Mouse (Mus musculus) adrenal gland, postnatal 36 days (tissue): ENCODE measurements around the gene Aldh3b2. TPM values are rescaled to one million over a fixed set of nuclear protein-coding genes. Genes with fewer than 3 reads are reported as not detected.

ENCODE experiments used
- DNase-seq, 2 experiments: peaks; one replicate each; pipeline ENCODE4 v3.0.0; 2021; ENCODE audit warnings: mixed read lengths in 1 of 2
- total RNA-seq, 2 experiments: library from RNA; stranded (reverse); gene quantifications; 2 replicates each; pipeline ENCODE4 v1.2.3; 2021

Gene Aldh3b2
- total RNA-seq, 2 experiments from 2014 or later = 4.6 to 13.8 TPM

DNA sequence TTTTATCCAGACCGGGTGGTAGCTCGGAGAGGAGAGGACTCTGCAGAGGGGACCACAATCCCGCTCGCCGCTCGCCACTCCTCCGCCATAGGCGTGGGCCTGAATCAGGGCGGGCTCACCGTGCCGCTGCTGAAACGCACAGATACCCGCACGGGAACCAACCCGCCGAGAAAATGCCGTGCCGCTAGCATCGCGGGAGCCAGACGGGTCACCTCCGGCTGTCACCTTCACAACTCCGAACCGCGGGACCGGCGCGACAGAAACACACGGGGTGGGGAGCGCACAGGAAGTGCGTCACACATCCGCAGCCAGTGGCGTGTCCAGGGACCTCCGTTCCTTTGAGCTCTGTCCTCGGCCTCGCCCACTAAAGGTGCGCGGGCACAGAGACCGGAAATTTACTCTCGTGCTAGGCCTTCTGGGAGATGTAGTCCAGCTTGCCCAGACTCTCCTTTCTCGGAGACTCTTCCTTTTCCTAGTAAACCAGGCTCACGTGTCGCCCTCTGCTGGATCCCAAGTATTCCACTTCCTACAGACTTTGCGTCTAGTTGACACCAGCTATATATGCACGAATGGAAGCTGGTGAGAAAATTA lies 40.4 kb downstream of the Aldh3b2 start, which contains the start of gene Ndufv1:
Ndufv1 (minus strand) TSS at position 375 of the 591 bp plus-strand sequence.
- peak; percentile 96 to 97 for DNase-seq

DNA sequence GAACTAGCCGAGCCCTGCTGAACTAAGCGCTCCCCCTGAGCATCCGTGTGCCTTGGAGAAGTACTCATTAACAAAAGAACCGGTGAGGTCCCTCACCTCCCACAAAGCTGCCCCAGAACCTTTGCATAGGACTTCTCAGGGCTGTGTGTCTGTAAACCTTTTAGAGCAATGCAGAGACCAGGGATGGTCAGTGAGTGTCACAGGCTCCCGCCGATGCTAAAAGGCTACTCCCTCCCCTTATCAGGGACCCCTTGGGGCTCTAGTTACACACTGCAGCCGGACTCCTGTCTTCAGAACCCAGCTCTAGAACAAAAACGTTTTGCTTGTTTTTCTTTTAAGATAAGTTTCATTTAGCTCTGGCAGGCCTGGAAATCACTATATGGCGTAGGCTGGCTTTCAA lies 40.9 kb downstream of the Aldh3b2 start:
- no peak for DNase-seq

DNA sequence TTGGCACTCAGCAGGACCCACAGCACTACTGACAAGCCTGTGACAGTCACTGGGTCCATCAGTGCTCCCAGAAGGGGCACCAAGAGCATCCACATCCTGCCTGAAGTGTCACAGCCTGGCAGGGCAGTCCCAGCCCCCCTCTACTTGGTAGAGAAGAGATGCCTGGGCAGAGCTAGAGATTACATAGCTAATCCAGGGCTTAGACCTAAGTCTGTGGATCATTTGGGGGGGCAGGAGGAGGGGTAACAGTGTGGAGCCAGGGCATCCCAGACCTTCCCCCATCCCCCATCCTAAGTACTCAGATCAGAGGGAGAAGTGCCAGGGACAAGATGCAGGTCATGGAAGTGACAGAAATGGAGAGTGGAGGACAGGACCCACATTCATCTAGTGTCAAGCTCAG lies 42.7 kb downstream of the Aldh3b2 start:
- DNase-seq = no peak

DNA sequence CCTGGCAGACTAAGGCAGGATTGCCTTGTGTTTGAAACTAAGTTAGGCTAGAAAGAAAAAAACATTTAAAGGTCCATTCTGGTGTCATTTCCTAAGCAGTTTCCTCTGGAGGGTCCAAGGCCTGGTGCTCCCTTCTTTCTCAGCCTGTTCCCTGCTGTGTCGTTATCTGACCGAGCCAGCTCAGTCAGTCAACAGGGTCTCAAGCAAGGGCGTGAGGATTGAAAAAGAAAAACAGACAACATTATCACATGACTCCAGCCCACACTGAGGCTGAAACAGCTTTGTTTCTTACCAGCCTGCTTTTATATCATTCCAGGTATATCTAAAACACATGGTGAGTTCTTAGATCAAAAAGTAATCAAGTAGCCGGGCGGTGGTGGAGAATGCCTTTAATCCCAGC lies 43.5 kb downstream of the Aldh3b2 start:
- DNase-seq = no peak

DNA sequence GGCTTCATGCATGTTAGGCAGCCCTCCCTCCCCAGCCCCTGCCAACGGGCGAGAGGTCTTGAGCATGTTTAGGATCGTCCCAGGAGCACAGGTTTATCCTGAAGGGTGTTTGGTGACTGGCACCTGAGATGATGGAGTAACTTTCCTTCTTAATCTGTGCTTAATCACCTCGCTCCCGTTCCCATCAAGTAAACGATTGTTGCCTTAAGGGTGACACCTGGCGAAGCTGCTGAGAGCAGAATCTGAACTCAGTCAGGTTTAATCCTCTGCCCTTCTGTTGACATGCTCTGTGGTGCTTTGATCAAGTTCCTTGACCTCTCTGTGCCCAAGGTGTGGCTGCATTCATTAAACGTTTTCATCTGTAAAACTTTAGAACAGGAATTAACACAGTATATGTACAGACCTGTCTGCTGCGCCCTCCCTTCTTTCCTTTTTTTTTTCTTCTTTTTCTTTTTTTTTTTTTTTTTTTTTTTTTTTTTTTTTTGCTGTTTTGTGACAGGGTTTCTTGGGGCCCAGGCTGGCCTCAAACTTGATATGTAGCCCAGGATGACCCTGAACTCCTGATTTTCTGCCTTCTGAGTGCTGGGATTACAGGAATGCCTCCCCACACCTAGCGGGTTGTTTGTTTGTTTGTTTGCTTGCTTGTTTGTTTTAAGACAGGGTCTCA lies 45.9 kb downstream of the Aldh3b2 start:
- DNase-seq = no peak

DNA sequence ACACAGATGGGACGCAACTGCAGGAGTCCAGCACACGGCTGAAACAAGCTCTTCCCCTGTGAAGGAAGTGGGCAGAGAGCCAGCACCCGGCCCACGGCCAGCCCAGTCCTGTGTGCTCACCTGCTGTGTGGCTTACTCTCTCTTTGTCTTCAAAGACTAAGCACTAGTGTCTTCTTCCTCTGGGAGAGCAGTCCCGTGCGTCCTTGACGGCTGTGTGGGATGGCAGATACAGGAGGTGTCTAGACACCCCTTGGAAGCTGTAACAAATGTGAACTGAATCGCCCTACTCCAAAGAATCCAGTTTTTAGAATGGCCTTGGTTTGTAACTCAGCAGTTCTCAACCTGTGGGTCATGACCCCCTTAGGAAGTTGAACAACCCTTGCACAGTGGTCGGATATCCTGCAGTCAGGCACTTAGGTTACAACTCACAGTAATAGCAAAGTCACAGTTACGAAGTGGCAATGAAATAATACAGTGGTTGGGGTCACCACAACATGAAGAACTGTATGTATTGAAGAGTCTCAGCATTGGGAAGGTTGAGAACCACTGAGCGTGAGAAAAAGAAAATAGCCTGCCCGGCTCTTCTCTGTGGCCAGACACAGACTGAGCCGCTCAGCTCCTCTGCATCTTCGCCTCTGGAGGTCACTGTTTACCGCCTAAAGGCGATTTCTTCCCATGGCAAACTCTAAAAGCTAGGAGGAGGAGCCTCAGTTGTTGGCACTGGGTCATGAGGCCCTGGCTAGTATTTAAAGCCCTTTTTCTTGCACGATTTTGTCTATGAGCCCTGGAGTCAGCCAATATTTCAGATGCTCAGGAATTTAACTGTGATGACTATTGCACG lies 46.8 kb downstream of the Aldh3b2 start:
- peak; percentile 82 to 87 for DNase-seq

DNA sequence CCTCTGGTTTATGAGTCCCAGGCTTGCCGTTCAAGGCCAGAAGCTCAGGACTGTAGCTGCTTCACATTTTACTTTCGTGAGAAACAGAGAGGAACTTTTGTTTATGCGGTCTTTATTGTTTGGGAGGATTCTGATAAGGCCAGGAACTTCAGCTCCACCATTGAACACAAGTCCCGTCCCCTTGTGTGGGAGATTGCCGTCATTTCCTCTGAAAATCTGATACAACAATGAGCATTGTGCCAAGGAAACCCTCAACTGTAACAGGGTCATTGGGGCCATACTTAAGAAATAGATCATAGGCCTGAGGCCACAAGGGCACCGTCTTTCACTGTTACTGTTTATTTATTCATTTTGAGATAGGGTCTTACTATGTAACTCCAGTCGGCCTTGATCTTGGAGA lies 51.1 kb downstream of the Aldh3b2 start:
- DNase-seq = no peak

DNA sequence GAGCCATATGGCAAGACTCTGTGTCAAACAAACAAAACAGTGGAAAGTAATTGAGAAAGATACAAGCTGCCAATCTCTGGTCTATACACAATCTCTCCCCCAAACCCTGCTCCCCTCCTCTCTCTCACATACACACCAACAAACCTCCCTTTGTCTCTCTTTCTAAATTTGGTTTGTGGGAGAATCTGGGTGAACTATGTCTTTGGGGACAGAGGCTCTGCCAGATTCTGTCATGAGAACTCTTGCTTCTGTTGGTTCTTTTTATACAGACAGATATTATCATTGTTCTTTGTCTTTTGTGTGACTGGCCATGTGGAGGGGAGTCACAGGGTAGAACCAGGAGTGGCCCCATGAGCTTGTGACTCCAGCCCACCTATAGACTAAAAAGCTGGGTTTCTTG lies 55.4 kb downstream of the Aldh3b2 start:
- no peak for DNase-seq

Other genes starting within 250 kb of the Aldh3b2 start
- gene Kmt5b, start 204.9 kb upstream of the Aldh3b2 start, total RNA-seq = 10 to 100 TPM; 50.7 to 52.5 TPM
- 100 to 1,000 TPM; 112 to 133 TPM for gene Chka, start 120.6 kb upstream of the Aldh3b2 start, total RNA-seq
- 10 to 100 TPM; 57.7 to 65.9 TPM for gene Tcirg1, start 65.2 kb upstream of the Aldh3b2 start, total RNA-seq
- 100 to 1,000 TPM; 331 to 356 TPM for gene Ndufs8, start 59.6 kb upstream of the Aldh3b2 start, total RNA-seq
- gene Aldh3b1, start 42.5 kb upstream of the Aldh3b2 start, total RNA-seq = 100 to 1,000 TPM in 1 of 2 experiments, 10 to 100 TPM in 1; 30.1 to 194 TPM
- 10 to 100 TPM; 49.1 to 62.5 TPM for gene Unc93b1, start 37.1 kb upstream of the Aldh3b2 start, total RNA-seq
- 1 to 10 TPM in 1 of 2 experiments, under 1 TPM in 1; 0.20 to 1.1 TPM for gene Aldh3b3, start 13.7 kb upstream of the Aldh3b2 start, total RNA-seq
- 10 to 100 TPM; 18.2 to 20.1 TPM for gene Acy3, start 14.2 kb downstream of the Aldh3b2 start, total RNA-seq
- not detected for gene Tbx10, start 20.4 kb downstream of the Aldh3b2 start, total RNA-seq
- gene Nudt8, start 28.3 kb downstream of the Aldh3b2 start, total RNA-seq = 10 to 100 TPM; 20.4 to 30.8 TPM
- gene Gm49405, start 28.3 kb downstream of the Aldh3b2 start, total RNA-seq = under 1 TPM; 0.72 to 0.96 TPM
- 1 to 10 TPM; 1.1 to 1.9 TPM for gene Doc2g, start 31.0 kb downstream of the Aldh3b2 start, total RNA-seq
- 100 to 1,000 TPM; 355 to 381 TPM for gene Ndufv1, start 40.5 kb downstream of the Aldh3b2 start, total RNA-seq
- 100 to 1,000 TPM; 354 to 397 TPM for gene Gstp1, start 65.7 kb downstream of the Aldh3b2 start, total RNA-seq
- gene Gstp2, start 73.7 kb downstream of the Aldh3b2 start, total RNA-seq = 10 to 100 TPM; 56.1 to 59.7 TPM
- under 1 TPM; 0.63 to 0.99 TPM for gene Gstp3, start 87.2 kb downstream of the Aldh3b2 start, total RNA-seq
- gene Cabp2, start 109.2 kb downstream of the Aldh3b2 start, total RNA-seq = not detected
- gene Cdk2ap2, start 124.9 kb downstream of the Aldh3b2 start, total RNA-seq = 100 to 1,000 TPM; 109 to 132 TPM
- 100 to 1,000 TPM in 1 of 2 experiments, 10 to 100 TPM in 1; 59.7 to 158 TPM for gene Pitpnm1, start 127.7 kb downstream of the Aldh3b2 start, total RNA-seq
- gene Aip, start 153.5 kb downstream of the Aldh3b2 start, total RNA-seq = 100 to 1,000 TPM; 104 to 124 TPM
- under 1 TPM in 1 of 2 experiments, not detected in 1; 0.10 TPM for gene Gpr152, start 167.5 kb downstream of the Aldh3b2 start, total RNA-seq
- under 1 TPM; 0.30 to 0.40 TPM for gene Cabp4, start 171.7 kb downstream of the Aldh3b2 start, total RNA-seq
- 100 to 1,000 TPM; 171 to 195 TPM for gene Coro1b, start 176.3 kb downstream of the Aldh3b2 start, total RNA-seq
- 1 to 10 TPM; 1.4 to 3.1 TPM for gene Ptprcap, start 181.3 kb downstream of the Aldh3b2 start, total RNA-seq
- 10 to 100 TPM; 27.6 to 37.5 TPM for gene Rps6kb2, start 191.0 kb downstream of the Aldh3b2 start, total RNA-seq
- 1 to 10 TPM; 2.0 to 2.8 TPM for gene Carns1, start 203.2 kb downstream of the Aldh3b2 start, total RNA-seq
- 1 to 10 TPM in 1 of 2 experiments, under 1 TPM in 1; 0.70 to 1.0 TPM for gene Tbc1d10c, start 219.0 kb downstream of the Aldh3b2 start, total RNA-seq
- 100 to 1,000 TPM; 403 to 410 TPM for gene Ppp1ca, start 219.7 kb downstream of the Aldh3b2 start, total RNA-seq
- gene Rad9a, start 229.3 kb downstream of the Aldh3b2 start, total RNA-seq = 1 to 10 TPM; 7.6 TPM
- gene Clcf1, start 241.9 kb downstream of the Aldh3b2 start, total RNA-seq = 10 to 100 TPM in 1 of 2 experiments, 1 to 10 TPM in 1; 6.3 to 17.4 TPM
- gene AC109138.7, start 242.0 kb downstream of the Aldh3b2 start, total RNA-seq = not detected